Mouse (Mus musculus): ENCODE measurements around the gene Dppa1. TPM values are rescaled to one million over a fixed set of nuclear protein-coding genes. Genes with fewer than 3 reads are reported as not detected.
"Not testable (repeated sequence)": the region's sequence is repeated elsewhere in the genome, so short reads cannot be mapped to it uniquely, and the experiment has no call there.

Dppa1 gene
- polyA plus RNA-seq (2015; fragmentation: Nextera tagmentation; extraction: Ambion mirVana) = not detected in 2 replicates

GRCm38 (mm10) chr11:46629211-46629795 lies at the start of gene Dppa1:
Gene Dppa1, minus strand, starts transcription at chr11:46629261.
- no peaks in the 10 kb centered on the region for H3K36me3 ChIP-seq
- ATAC-seq = no peak
- H3K4me3 ChIP-seq (replicated peaks) = no peak within 1 kb of the TSS
- no peak within 1 kb of the TSS for H3K4me2 ChIP-seq (replicated peaks)
- H3K27ac ChIP-seq = no peak within 1 kb of the TSS
- no peaks in the 10 kb centered on the region for H3K27me3 ChIP-seq (replicated peaks)
- H3K4me1 ChIP-seq (replicated peaks) = no peaks in the 10 kb centered on the region
- 47% methylated on average over 2 of the region's 2 CpGs for WGBS
- no peaks in the 10 kb centered on the region for H3K9me3 ChIP-seq
- H3K9ac ChIP-seq = no peak within 1 kb of the TSS

GRCm38 (mm10) chr11:46667938-46668337 lies 38.9 kb upstream of the Dppa1 start:
- 67% methylated on average over 2 of the region's 2 CpGs for WGBS
- no peaks in the 10 kb centered on the region for H3K36me3 ChIP-seq
- no peak for ATAC-seq

GRCm38 (mm10) chr11:46667105-46667504 lies 38.0 kb upstream of the Dppa1 start:
- WGBS = 92% methylated on average over 3 of the region's 3 CpGs
- H3K27ac ChIP-seq = no peak overlapping the region

More at GRCm38 (mm10) chr11:46667938-46668337, 38.9 kb upstream of the Dppa1 start:
- Histone ChIP-seq H3K9ac (no peak overlapping the region), H3K9me3 (no peaks in the 10 kb centered on the region), H3K27me3 (replicated peaks) (no peaks in the 10 kb centered on the region), H3K4me2 (replicated peaks) (no peak overlapping the region), H3K4me3 (replicated peaks) (no peak overlapping the region), H3K4me1 (replicated peaks) (no peaks in the 10 kb centered on the region), H3K27ac (no peak overlapping the region)

GRCm38 (mm10) chr11:46665599-46666522 lies 36.8 kb upstream of the Dppa1 start:
- no peaks in the 10 kb centered on the region for H3K4me1 ChIP-seq (replicated peaks)
- H3K9ac ChIP-seq = no peak overlapping the region
- H3K27me3 ChIP-seq (replicated peaks) = no peaks in the 10 kb centered on the region
- 73% methylated on average over 6 of the region's 6 CpGs for WGBS
- 0 out of 2 replicates have a peak, but pooled peaks have one; percentile 28 for ATAC-seq
- no peaks in the 10 kb centered on the region for H3K9me3 ChIP-seq
- no peaks in the 10 kb centered on the region for H3K36me3 ChIP-seq
- H3K4me3 ChIP-seq (replicated peaks) = no peak overlapping the region
- no peak overlapping the region for H3K27ac ChIP-seq
- H3K4me2 ChIP-seq (replicated peaks) = no peak overlapping the region

More at GRCm38 (mm10) chr11:46667105-46667504, 38.0 kb upstream of the Dppa1 start:
- H3K9ac ChIP-seq = no peak overlapping the region
- no peaks in the 10 kb centered on the region for H3K4me1 ChIP-seq (replicated peaks)
- ATAC-seq = no peak
- H3K9me3 ChIP-seq = no peaks in the 10 kb centered on the region
- no peaks in the 10 kb centered on the region for H3K27me3 ChIP-seq (replicated peaks)
- H3K36me3 ChIP-seq = no peaks in the 10 kb centered on the region
- H3K4me2 ChIP-seq (replicated peaks) = no peak overlapping the region
- H3K4me3 ChIP-seq (replicated peaks) = no peak overlapping the region

- ATAC-seq = no peak
- Histone ChIP-seq H3K36me3 (no peaks in the 10 kb centered on the region), H3K27ac (no peak overlapping the region), H3K27me3 (replicated peaks) (no peaks in the 10 kb centered on the region), H3K9ac (no peak overlapping the region), H3K4me1 (replicated peaks) (no peaks in the 10 kb centered on the region), H3K9me3 (no peaks in the 10 kb centered on the region), H3K4me2 (replicated peaks) (no peak overlapping the region), H3K4me3 (replicated peaks) (no peak overlapping the region)
- WGBS = 62% methylated on average over 4 of the region's 4 CpGs
These were observed 34.2 kb upstream of the Dppa1 start for GRCm38 (mm10) chr11:46663215-46663614.

GRCm38 (mm10) chr11:46652476-46652875 lies 23.4 kb upstream of the Dppa1 start:
- Histone ChIP-seq H3K4me1 (replicated peaks) (no peaks in the 10 kb centered on the region), H3K4me2 (replicated peaks) (no peak overlapping the region), H3K9ac (no peak overlapping the region), H3K27ac (no peak overlapping the region), H3K36me3 (no peaks in the 10 kb centered on the region), H3K9me3 (no peaks in the 10 kb centered on the region), H3K4me3 (replicated peaks) (no peak overlapping the region), H3K27me3 (replicated peaks) (no peaks in the 10 kb centered on the region)
- WGBS = 90% methylated on average over 3 of the region's 3 CpGs
- ATAC-seq = no peak

GRCm38 (mm10) chr11:46649655-46650054 lies 20.6 kb upstream of the Dppa1 start:
- H3K27ac ChIP-seq; H3K9ac ChIP-seq; H3K36me3 ChIP-seq; H3K27me3 ChIP-seq (replicated peaks); H3K4me3 ChIP-seq (replicated peaks); H3K4me2 ChIP-seq (replicated peaks); H3K9me3 ChIP-seq; H3K4me1 ChIP-seq (replicated peaks); ATAC-seq: not testable (repeated sequence)
- 61% methylated on average over 3 of the region's 3 CpGs for WGBS

- no peaks in the 10 kb centered on the region for H3K4me1 ChIP-seq (replicated peaks)
- ATAC-seq = no peak
- H3K27ac ChIP-seq = no peak overlapping the region
- H3K27me3 ChIP-seq (replicated peaks) = no peaks in the 10 kb centered on the region
- 68% methylated on average over 1 of the region's 1 CpGs for WGBS
- H3K9ac ChIP-seq = no peak overlapping the region
- H3K9me3 ChIP-seq = no peaks in the 10 kb centered on the region
- no peak overlapping the region for H3K4me2 ChIP-seq (replicated peaks)
- no peak overlapping the region for H3K4me3 ChIP-seq (replicated peaks)
- H3K36me3 ChIP-seq = no peaks in the 10 kb centered on the region
These were observed 15.8 kb upstream of the Dppa1 start for GRCm38 (mm10) chr11:46644824-46645223.

- no peak overlapping the region for H3K27ac ChIP-seq
- ATAC-seq = no peak
- no peaks in the 10 kb centered on the region for H3K9me3 ChIP-seq
- no peaks in the 10 kb centered on the region for H3K36me3 ChIP-seq
- H3K4me3 ChIP-seq (replicated peaks) = no peak overlapping the region
- H3K4me2 ChIP-seq (replicated peaks) = no peak overlapping the region
- WGBS = 82% methylated on average over 3 of the region's 3 CpGs
- no peaks in the 10 kb centered on the region for H3K27me3 ChIP-seq (replicated peaks)
- H3K4me1 ChIP-seq (replicated peaks) = no peaks in the 10 kb centered on the region
- no peak overlapping the region for H3K9ac ChIP-seq
These were observed 7.5 kb upstream of the Dppa1 start for GRCm38 (mm10) chr11:46636568-46636967.

- H3K4me1 ChIP-seq (replicated peaks); H3K4me3 ChIP-seq (replicated peaks); H3K27me3 ChIP-seq (replicated peaks); H3K4me2 ChIP-seq (replicated peaks); H3K27ac ChIP-seq; H3K9ac ChIP-seq; H3K36me3 ChIP-seq; H3K9me3 ChIP-seq; ATAC-seq: not testable (repeated sequence)
- WGBS = 90% methylated on average over 4 of the region's 4 CpGs
These were observed 6.5 kb upstream of the Dppa1 start for GRCm38 (mm10) chr11:46635516-46635915.

- no peak overlapping the region for H3K27ac ChIP-seq
- ATAC-seq = peak; percentile 31; the same call in 1 of the 2 replicates
- no peaks in the 10 kb centered on the region for H3K4me1 ChIP-seq (replicated peaks)
- no peaks in the 10 kb centered on the region for H3K36me3 ChIP-seq
- H3K9me3 ChIP-seq = no peaks in the 10 kb centered on the region
- H3K27me3 ChIP-seq (replicated peaks) = no peaks in the 10 kb centered on the region
- H3K4me3 ChIP-seq (replicated peaks) = no peak overlapping the region
- no peak overlapping the region for H3K9ac ChIP-seq
- no peak overlapping the region for H3K4me2 ChIP-seq (replicated peaks)
- 34% methylated on average over 3 of the region's 3 CpGs for WGBS
These were observed 2.6 kb upstream of the Dppa1 start for GRCm38 (mm10) chr11:46631635-46632034.

GRCm38 (mm10) chr11:46620414-46621168 lies 8.5 kb downstream of the Dppa1 start:
- Histone ChIP-seq H3K36me3 (no peaks in the 10 kb centered on the region), H3K4me3 (replicated peaks) (no peak overlapping the region), H3K27me3 (replicated peaks) (no peaks in the 10 kb centered on the region), H3K9me3 (no peaks in the 10 kb centered on the region), H3K27ac (no peak overlapping the region), H3K4me2 (replicated peaks) (no peak overlapping the region), H3K4me1 (replicated peaks) (no peaks in the 10 kb centered on the region), H3K9ac (no peak overlapping the region)
- WGBS = 56% methylated on average over 7 of the region's 7 CpGs
- no peak for ATAC-seq
